Mouse (Mus musculus): ENCODE measurements around the gene Il15ra.
"Not testable (repeated sequence)": the region's sequence is repeated elsewhere in the genome, so short reads cannot be mapped to it uniquely, and the experiment has no call there.

Gene Il15ra

DNA sequence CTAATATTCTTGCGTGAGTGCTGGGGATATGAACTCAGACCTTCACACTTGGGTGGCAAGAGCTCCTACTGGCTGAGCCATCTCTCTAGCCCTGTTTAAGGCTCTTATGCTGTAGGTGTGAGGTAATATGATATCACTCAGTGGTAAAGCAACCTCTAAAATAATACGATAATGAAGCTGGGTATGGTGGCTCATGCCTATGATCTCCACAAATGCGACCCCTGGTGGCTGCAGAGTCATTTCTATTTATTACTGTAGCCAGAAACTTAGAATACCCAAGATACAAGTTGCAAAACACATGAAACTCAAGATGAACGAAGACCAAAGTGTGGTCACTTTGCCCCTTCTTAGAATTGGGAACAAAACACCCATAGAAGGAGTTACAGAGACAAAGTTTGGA is 5.0 kb downstream of the Il15ra start:
- DNase-seq = not testable (repeated sequence)

DNA sequence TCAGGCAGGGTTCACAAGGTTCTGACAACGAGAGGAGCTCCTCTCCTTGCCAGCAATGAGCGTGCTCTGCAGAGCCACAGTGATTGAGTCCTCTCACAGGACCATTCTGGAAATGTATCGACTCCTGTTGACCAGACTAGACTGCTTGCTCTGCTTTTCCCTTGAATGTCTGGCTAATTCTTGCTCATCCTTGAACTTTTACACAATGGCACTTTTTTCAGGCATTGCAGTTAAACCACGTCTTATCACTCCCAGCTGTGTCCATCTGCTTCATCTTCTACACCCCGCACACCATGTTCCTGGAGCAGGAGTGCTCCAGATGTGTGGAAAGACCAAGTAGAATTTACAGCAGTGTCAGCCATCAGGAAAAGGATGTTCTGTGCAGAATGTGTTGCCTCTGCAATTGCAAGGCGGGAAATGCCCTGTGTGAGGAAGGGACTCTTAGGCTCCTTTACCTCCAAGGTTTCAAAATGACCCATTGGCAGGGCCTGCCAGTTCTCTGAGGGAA is 7.4 kb downstream of the Il15ra start:
- DNase-seq = no peak

- DNase-seq = no peak
Measured at GRCm38 (mm10) chr2:11713021-11713420, 7.9 kb downstream of the Il15ra start.

DNA sequence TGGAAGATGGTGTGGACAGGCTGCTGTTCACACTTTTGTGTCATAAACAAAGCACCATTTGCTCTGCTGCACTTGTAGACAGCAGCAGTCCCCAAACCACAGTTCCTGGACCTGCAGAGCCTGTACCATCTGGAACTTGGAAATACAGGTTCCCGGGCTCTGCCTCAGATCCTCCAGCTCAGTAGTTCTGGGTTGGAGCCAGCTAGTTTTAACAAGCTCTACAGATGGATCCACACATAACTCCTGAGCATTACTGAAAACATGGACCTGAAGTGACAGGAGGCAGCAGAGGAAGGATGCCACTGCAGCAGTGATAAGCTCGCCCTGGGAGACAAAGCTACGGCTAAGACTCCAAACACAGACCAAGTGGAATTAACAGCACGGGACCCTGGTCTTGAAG is 9.4 kb downstream of the Il15ra start:
- DNase-seq = no peak

DNA sequence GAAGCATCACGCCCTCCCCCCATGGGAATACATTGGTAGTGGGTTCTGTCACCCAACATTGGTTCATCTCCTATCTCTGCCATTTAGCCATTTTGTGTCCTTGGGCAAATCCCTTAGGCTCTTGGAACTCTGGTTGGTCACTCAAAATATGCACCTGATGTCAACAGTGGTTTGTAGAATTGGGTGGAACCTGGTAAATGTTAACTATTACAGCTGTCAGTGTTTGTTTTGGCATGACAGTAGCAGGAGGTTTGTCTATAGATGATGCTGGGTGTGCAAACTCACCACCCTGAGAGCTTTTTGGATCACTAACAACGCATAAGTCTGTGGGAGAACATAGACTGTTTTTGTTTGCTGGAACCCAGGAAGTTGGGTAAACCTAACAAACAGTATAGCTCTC is 13.5 kb downstream of the Il15ra start:
- DNase-seq = no peak

- DNase-seq = no peak
Measured at GRCm38 (mm10) chr2:11722564-11722963, 17.5 kb downstream of the Il15ra start.

- no peak for DNase-seq
Measured at GRCm38 (mm10) chr2:11727574-11727973, 22.5 kb downstream of the Il15ra start.

DNA sequence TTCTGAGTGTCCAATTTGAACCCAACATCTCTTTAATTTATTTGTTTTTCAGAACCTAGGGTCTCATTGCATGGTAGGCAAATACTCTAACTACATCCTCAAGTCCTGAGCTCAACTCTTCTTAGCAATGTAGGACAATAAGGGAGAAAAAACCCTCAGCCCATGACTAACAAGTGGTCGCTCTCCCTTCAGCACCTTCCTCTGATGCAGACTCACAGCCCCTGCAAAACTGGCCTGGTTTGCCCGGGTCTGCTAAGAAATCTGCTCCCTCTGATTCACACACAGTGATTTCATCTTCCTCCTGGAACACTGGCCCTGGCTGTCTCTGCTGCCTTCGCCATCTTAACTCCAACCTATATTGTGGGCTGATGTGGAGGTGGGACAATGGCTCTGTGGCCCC is 24.0 kb downstream of the Il15ra start:
- DNase-seq = no peak

- no peak for DNase-seq
Measured at GRCm38 (mm10) chr2:11732978-11733377, 27.9 kb downstream of the Il15ra start.

DNA sequence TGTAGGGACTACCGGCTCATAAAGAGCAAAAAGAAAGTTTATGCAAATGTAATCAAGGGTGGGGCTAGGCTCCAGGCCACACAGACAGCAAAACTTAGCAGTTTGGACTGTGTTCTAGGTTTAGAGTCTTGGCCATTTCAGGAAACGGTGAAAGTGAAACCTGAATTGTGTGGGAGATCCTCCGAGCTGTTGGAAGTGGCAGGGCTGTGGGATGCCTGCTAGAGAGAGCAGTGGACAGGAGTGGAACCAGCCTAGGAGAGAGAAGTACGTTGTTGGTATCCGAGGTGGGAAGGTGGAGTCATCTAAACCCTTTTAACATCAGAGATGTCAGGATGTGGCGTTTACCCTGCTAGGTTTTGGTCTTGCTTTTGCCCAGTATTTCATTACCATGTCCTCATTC is 30.8 kb downstream of the Il15ra start:
- DNase-seq = no peak

DNA sequence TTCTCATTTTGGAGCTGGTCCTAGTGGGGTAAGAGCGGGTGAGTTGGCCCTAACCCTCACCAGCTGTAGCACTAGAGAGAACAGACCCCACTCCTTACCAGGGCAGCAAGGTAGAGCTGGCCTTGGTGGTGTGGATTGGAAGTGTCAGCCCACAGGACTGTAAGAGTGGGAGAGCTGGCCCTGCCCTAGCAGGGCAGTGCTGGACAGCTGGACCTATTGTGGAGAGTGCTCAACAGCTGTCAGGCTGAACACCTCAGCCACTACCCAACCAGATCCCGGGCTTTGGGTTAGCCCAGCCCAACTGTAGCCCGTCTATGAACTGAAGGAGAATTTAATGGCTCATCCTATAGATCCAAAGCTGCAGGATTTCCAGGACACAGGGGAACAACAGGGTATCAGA is 33.7 kb downstream of the Il15ra start:
- DNase-seq = no peak

- DNase-seq = no peak
Measured at GRCm38 (mm10) chr2:11739516-11740051, 34.5 kb downstream of the Il15ra start.

- DNase-seq = no peak
Measured at GRCm38 (mm10) chr2:11762541-11762940, 57.5 kb downstream of the Il15ra start.

- peak; percentile 45 for DNase-seq
Measured at GRCm38 (mm10) chr2:11765694-11766093, 60.6 kb downstream of the Il15ra start.

DNA sequence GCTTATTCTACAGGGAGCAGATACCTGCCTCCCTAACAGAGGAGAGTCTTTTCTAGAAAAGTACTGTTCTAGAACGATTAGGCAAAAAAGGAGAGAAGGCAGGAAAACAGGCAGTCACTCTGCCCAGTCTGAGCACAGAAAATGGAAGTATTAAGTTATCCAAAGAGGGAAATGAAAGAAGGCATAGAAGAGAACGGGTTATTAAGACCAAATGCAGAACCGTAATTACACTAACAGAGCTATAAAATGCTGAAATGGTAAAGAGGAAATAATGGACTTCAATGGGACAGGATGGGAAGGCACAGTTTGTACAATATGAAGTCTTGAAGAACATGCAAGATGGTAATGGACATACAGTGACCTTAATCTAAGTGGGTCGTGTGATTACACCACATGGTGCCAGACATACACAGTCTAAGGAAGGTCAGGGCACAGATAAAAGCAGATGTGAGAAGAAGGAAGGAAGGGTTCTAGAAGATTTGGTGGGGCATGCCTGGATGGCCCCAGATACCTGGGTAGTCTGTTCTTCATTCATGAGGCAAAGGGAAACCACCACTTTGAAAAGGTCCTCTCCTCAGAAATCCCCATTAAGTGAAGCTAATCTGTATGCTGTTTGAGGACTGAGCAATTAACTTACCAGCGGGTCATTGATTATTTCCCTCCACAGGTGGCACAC is 61.5 kb downstream of the Il15ra start:
- no peak for DNase-seq

- peak; percentile 17 for DNase-seq
Measured at GRCm38 (mm10) chr2:11767161-11767545, 62.1 kb downstream of the Il15ra start.

DNA sequence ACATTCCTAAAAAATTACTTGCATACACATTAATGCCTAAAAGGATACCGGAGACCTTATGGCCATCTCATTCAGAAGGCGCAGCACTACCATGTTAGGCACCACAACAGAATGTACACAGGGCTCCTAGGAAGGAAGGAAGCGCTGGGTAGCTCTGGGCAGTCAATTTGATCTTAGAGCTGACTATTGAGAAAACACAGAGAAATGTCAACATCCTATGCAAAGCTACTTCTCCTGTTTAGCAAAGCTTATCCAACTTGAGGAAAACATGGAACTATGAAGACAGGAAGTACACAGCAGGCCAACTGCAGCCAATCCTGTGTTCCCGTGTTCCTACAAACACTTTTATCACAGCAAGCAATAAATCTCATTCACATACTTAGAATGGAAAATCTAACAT is 66.6 kb downstream of the Il15ra start:
- DNase-seq = no peak

DNA sequence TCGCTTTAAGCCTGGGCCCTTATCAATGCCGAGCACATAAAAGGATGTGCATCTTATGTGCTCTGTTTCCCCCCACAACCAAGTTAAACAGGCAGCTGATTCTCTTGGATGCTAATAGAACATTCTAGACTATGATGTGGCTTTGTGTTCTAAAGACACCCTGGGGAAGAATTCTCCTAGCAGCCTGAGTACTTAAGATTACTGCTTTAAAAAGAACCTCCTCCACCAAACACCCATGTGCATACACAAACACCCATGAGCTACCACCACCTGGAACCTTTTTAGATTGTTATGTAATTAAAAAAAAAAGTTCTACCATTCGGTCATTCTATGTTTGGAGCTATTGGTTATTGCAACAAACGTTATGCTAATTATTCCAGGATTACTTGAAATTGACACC is 67.3 kb downstream of the Il15ra start:
- DNase-seq = no peak

- DNase-seq = no peak
Measured at GRCm38 (mm10) chr2:11774426-11774825, 69.3 kb downstream of the Il15ra start.

GRCm38 (mm10) chr2:11775121-11775520 is 70.0 kb downstream of the Il15ra start:
- DNase-seq = no peak

DNA sequence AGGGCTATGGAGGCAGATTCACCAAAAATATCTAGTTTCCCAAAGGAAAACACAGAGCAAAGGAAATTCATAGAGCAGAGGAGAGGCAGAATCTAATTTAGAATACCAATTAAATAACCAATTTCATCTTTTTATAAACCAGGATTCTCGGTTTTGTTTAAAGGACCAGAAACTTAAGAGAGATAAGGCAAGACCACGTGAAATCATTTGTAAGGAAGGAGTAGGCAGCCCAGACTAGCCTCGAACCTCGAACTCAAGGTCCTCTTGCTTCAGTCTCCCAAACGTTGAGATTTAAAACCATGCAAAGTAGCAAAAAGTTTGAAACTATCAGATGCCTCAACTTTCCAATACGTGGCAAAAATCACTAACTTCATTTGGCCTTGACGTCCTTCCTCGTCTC is 71.3 kb downstream of the Il15ra start:
- DNase-seq = no peak

- DNase-seq = peak; percentile 100
Measured at GRCm38 (mm10) chr2:11777091-11778068, 72.3 kb downstream of the Il15ra start, which contains the start of the genes Fbh1 and Ankrd16. TSS of gene Fbh1 (minus strand) at chr2:11777582. TSS of gene Ankrd16 (plus strand) at chr2:11777876.

DNA sequence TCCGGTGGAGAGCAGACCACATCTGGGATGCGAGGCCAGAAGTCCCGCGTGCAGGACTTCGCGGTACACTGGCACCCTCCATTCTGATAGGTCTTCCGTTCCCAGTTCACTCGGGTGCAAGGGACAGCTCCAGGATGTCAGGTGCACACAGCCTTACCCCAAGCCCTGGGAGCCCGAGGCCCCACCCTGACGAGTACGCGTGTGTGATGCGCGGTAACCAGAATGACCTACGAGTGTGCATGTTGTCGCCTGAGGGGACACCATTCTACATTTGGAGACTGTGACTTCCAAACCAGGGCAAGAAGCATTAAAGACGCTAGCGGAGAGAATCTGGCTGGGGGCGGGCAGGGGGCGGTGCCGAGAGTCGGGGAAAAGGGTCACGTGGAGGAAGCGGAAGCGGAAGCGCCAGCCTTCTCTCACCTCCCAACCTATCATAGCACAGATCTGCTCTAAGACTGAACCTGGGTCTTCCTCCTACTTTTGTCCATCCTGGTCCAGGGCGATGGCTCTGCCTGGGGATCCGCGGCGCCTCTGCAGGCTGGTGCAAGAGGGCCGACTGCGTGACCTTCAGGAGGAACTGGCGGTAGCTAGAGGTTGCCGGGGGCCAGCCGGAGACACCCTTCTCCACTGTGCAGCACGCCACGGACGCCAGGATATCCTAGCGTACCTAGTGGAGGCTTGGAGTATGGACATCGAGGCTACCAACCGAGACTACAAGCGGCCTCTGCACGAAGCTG is 73.2 kb downstream of the Il15ra start:
- DNase-seq = peak; percentile 88

All from cerebellum, adult 9-11 months (tissue).